Mouse (Mus musculus) MEL (cell line): ENCODE results near the gene Cyb561d1.

Source experiments
- CHD2 ChIP-seq: IDR thresholded peaks from 2 replicates; pipeline ENCODE4 v1.6.1; 2011; ENCODE audit warnings: low read length, improper control_type of control experiment
- CTCF ChIP-seq, 3 experiments: IDR thresholded peaks in 2 of 3; conservative IDR thresholded peaks in 1 of 3; 2 replicates each; pipeline ENCODE4 v1.5.1; 2011 to 2012; ENCODE audit warnings: low read length in 3 of 3, low read depth in 2 of 3, mild to moderate bottlenecking in 2 of 3, improper control_type of control experiment in 1 of 3, inconsistent platforms in 1 of 3, mixed read lengths in 1 of 3, moderate library complexity in 1 of 3; ENCODE audit not compliant: control insufficient read depth in 1 of 3, insufficient read depth in 1 of 3, poor library complexity in 1 of 3, severe bottlenecking in 1 of 3
- ETS1 ChIP-seq: IDR thresholded peaks from 2 replicates; pipeline ENCODE4 v1.6.1; 2012; ENCODE audit warnings: low read depth, mild to moderate bottlenecking, inconsistent platforms, low read length, improper control_type of control experiment, moderate library complexity
- RAD21 ChIP-seq: IDR thresholded peaks from 2 replicates; pipeline ENCODE4 v1.6.1; 2011; ENCODE audit warnings: mild to moderate bottlenecking, low read depth, low read length, improper control_type of control experiment
- USF2 ChIP-seq, 2 experiments: IDR thresholded peaks; 2 replicates each; pipeline ENCODE4 v1.6.1; 2011 to 2012; ENCODE audit warnings: improper control_type of control experiment in 2 of 2, low read length in 2 of 2, borderline replicate concordance in 1 of 2, inconsistent platforms in 1 of 2, low read depth in 1 of 2, mild to moderate bottlenecking in 1 of 2; ENCODE audit not compliant: insufficient read depth in 1 of 2
- ZNF384 ChIP-seq: IDR thresholded peaks from 2 replicates; pipeline ENCODE4 v1.6.1; 2012; ENCODE audit warnings: low read depth, mild to moderate bottlenecking, inconsistent platforms, low read length, improper control_type of control experiment

DNA sequence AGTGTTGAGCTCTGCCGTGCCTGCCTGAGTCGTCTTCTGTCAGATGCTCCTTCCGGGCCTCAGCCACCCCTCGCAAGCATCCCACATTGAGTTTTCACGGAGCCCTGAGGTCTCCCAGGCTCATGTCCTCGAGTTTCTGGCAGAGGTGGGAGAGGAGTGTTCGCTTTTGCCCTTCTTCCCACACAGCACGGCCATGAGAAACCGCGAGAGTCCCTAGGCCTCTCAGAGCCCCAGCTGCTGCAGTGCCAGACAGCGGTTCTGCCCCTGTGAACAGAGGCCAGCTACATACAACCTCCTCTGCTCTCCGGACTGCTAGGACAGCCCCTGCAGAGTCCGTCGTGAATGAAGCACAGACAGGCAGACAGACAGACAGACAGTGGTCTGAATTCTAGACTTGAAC lies 33.5 kb downstream of the Cyb561d1 start:
- TF ChIP-seq CHD2 (no peak), RAD21 (no peak), ETS1 (no peak), CTCF (IDR thresholded peaks at IDR 0.05 in 2 of 3, conservative IDR thresholded peaks at IDR 0.05 in 1 of 3; ENCODE audit: control insufficient read depth in 1 of 3, insufficient read depth in 1 of 3, low read depth in 2 of 3, low read length in 3 of 3, poor library complexity in 1 of 3, severe bottlenecking in 1 of 3) (no peak), ZNF384 (no peak), USF2 (IDR thresholded peaks at IDR 0.05; ENCODE audit: borderline replicate concordance in 1 of 2, insufficient read depth in 1 of 2, low read depth in 1 of 2, low read length in 2 of 2) (no peak)
